Mouse (Mus musculus) retina, embryonic 14.5 days (tissue): Measurements from ENCODE around the gene Ebf3.

Experiments used
- DNase-seq: peaks from one replicate; pipeline ENCODE4 v3.0.0-alpha.2; 2015; ENCODE audit warnings: low spot score

The Ebf3 gene

GRCm38 (mm10) chr7:137289290-137289957 lies 24.8 kb downstream of the Ebf3 start:
- DNase-seq = no peak

GRCm38 (mm10) chr7:137278171-137278570 lies 36.1 kb downstream of the Ebf3 start:
- DNase-seq = no peak

GRCm38 (mm10) chr7:137277713-137278112 lies 36.5 kb downstream of the Ebf3 start:
- no peak for DNase-seq

GRCm38 (mm10) chr7:137272252-137272651 lies 42.0 kb downstream of the Ebf3 start:
- no peak for DNase-seq

DNA sequence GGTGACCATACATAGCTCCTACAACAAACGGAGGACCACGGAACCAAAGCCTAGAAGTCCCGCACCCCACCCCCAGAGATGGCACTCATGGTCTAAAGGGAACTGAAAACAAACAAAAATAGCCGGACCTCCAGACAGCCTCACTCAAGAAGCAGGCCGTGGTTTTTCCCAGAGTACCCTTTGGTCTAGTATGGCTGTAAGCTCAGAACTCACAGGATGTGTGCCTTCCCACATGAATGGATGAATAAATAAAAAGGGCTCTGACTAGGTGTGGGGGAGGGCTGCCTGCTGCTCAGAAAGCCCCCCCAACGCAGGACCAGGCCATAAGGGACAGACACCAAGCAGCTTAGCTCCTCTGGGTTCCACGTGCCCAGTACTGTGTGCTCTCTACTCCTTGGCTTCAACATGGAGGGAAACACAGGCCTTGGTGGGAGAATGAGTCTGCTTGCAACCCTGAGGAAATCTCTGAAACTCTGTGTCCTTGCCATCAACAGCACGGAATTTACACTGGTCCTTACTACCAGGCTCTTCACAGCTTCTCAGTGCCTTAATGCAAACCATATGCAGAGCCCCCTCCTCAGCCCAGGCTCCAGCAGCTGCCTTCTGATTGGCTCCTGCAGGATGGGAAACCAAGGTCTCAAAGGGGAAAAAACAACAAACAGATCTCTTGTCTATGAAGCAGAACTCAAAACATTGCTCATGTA lies 45.6 kb downstream of the Ebf3 start:
- DNase-seq = no peak

DNA sequence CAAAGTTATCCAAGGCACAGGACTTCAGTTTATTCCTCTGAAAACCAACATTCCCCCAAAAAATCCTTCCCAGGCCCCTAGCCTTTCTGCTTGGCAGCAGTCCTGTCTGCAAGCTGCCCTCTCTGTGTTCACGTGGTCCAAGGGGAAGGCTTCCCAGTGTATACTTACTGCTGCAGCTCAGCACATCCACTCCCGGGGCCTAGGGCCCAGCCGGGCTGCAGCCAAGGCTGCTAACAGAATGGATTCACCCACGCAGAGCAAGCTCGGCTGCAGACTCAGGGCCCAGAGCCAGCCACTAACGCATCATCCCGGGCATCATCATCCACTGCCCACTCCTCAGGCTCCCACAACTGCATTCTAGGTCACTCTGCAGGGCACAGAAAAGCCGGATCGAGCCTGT lies 46.8 kb downstream of the Ebf3 start:
- no peak for DNase-seq

DNA sequence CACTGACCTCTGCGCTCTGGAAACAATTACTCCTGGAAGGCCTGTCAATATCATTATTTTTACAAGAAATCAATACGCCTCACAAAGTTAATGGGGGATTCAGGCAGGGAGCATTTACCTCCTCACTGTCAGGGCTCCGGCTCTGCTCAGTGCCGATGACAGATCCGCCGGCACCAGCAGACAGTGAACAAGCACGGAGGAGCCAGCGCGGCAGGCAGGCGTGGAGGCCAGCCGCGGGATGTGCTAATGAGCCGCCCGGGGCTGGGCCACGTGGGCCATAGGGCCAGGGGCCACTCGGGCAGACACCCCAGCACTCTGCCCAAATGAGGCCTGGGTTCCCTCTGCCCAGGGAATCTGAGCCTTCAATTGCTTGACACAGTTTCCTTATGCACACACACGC lies 47.7 kb downstream of the Ebf3 start:
- peak; percentile 60 for DNase-seq

DNA sequence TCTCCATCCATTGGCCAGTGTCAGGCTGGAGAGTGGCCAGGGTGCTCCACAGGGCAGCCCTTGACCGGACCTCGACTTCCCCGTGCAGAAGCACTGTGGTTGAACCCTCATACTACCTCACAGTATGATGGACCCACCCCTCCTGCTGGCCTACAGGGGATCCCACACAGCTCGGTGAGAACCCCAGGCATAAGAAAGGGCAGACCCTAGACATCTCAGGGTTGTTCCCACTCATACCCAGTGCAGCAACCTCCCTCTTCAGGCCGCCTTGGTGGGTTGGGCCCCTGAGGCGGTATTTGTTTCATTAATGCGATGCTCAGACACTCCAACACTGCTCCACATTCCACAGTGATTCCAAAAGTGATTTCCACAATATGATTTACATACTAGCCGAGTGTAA lies 51.9 kb downstream of the Ebf3 start:
- DNase-seq = no peak

DNA sequence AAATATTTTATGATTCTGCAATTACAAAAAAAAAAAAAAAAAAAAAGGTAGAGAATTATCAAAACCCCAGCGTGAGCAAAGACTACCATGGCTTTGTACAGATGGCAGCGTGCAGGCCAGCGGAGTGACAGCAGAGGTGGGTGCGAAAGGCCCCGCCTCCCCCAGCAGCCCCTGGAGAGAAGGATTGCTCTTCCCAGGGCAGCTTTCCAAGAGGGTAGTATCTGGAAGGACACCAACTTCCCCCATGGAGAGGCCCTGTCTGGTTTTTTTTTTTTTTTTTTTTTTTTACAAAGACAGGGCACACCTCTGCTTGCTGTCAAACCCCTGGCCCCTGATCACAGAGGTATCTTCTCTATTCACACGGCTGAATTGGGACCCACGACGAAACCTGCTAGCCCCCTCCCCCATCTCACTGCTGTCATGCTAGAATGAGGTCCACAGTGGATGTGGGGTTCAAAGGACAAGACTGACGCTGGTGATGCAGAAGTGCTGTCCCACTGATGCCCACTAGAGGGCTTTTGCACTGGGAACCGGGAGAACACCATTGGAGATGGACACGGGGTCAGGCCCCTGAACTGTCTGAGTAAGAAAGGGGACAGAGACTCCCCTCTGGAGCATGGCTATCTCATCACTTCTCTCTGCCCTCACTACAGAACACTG lies 67.9 kb downstream of the Ebf3 start:
- DNase-seq = peak; percentile 84

DNA sequence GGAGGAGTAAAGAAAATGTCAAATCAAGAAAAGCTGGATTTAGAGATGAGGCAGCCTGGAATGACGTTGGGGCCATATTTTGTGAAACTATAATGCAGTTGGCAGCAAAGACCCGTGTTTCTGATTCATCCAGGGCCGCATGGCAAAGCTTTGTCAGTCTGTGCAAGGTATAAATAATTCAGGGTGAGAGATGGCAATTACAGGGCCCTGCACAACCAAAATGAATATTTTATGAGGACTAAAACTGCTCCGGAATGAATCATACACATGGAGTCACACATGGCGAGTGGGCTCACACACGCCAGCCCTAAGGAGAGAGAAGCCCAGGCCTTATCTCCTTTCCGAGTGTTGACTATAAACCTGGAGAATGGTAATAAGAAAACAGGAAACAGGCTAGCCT lies 69.4 kb downstream of the Ebf3 start:
- DNase-seq = peak; percentile 59

GRCm38 (mm10) chr7:137240481-137240880 lies 73.8 kb downstream of the Ebf3 start:
- DNase-seq = no peak

- no peak for DNase-seq
Measured at GRCm38 (mm10) chr7:137239542-137240133, 74.6 kb downstream of the Ebf3 start.

DNA sequence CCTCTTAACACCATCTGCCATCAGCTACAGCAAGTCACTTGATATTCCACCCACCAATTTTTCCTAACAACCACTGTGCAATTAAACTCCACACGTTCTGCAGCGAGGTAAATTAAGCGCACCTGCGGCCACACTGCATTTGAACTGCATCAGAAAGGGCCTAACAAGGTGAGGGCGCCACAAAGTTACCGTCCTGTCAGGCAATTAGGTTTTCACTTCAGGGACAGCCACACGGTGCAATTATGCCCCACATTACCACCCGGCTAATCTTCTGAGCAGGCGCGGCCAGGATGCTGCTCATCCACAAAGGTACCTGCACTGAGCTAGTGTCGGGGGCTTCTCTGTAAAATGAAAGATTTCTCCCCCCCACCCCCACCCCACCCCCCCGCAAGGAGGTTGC lies 76.8 kb downstream of the Ebf3 start:
- no peak for DNase-seq

DNA sequence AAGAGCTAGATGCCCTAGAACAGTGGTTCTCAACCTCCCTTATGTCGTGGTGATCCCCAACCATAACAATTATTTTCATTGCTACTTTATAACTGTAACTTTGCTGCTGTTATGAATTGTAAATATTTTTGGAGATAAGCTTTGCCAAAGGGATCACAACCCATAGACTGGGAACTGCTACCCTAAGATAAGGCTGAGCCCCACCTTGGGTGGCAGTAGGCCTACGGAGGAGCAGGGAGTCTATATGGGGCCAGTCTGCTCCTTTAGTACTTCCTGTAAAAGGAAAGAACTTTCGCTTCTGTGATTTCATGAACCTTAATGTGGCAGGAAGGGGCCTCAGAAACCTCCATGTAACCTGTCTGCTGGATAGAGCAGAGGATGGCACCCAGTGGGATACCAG lies 90.4 kb downstream of the Ebf3 start:
- no peak for DNase-seq

- no peak for DNase-seq
Measured at GRCm38 (mm10) chr7:137222831-137223505, 91.3 kb downstream of the Ebf3 start.

DNA sequence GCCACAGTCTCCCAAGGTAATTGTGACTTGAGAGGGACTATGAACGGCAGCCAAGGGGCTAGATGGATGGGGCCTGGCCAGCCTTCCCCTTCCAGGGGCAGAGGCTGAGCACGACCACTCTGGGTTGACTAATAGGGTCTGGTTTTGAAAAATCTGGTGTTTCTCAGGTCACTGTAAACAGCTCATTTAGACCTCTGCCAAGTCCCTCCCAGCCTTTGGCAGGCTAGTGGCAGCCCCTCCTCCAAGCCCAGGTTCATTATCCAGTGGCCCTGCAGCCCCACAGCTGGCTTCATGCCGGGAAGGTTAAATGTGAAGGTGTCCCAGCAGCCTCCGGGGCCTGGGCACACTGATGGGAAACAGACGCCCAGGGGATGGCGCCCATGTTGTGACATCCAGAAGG lies 92.6 kb downstream of the Ebf3 start:
- no peak for DNase-seq

DNA sequence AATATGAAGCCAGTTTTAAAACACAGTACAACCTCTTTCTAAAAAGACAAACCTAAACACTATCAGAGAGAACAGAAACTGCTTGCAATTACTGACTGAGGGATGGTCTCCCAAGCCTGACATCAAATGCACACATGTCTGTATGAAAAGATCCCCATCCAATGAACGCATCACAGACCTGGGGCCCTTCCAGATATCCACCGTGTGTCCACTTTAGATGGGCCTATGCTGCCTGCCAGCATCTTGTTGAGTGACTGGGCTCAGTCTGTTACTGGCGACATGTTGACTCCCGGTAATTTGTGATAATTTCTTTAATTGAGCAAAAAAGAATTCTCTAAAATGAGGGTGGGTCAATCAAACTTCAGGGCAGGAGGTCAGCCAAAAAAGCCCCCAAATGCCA lies 93.8 kb downstream of the Ebf3 start:
- no peak for DNase-seq

DNA sequence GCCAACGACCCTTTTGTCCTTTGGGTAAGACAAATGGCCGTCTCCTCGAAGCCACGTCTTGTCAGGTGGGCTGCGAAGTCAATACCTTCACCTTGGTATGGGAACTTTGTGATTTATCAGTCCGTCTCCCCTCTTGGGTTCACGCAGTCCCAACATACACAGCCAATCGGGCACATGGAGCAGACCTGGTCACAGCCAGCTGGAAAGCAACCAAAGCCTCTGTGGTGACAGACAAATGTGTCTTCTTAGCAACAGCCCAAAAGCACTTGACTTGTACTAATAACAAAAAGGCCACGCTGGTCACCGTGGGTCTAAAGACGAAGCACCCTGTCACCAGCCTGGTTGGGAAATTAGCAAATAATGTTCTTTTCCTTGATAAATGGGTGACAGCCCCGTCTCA lies 95.5 kb downstream of the Ebf3 start:
- DNase-seq = no peak

GRCm38 (mm10) chr7:137213444-137213843 lies 100.8 kb downstream of the Ebf3 start:
- no peak for DNase-seq

- no peak for DNase-seq
Measured at GRCm38 (mm10) chr7:137211332-137211731, 102.9 kb downstream of the Ebf3 start.

DNA sequence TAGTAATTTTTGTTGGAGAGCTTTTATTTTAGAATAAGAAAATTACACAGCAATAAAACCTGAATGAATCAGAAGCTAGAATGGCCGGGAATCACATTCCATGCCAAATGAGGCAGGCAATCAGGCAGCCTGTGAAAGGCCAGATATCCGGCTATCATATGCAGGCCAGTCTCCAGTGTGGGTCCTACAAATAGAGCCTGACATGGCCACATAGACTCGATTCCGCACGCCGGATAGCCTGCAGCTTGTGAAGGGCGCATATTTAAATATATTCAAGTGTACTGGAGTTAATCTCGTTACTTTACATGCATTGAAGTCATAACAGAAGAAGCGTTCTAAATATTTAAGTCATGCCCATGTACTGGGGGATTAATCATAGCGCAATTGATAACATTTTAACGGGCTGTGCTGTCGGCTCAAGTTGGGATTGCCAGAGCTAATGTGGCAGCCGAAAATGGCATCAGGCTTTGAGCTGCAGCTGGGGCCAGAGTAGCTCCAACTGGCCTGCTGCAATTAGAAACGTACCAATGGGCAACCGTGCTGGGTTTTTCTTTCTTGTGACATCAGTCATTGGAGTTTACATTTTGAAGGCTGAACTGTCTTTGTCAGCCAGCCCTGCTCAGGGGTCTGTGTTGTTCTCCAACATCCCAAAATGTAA lies 104.4 kb downstream of the Ebf3 start:
- peak; percentile 51 for DNase-seq

GRCm38 (mm10) chr7:137208556-137208955 lies 105.7 kb downstream of the Ebf3 start:
- DNase-seq = no peak
